Mouse (Mus musculus) urinary bladder, adult 2 months (tissue): ENCODE data around the gene Mrpl48. TPM values are rescaled to one million over a fixed set of nuclear protein-coding genes. Genes with fewer than 3 reads are reported as not detected.

Experiments
- DNase-seq: peaks from one replicate; pipeline ENCODE4 v3.0.0; 2022; ENCODE audit warnings: low spot score
- polyA plus RNA-seq: library from polyadenylated mRNA; depleted of rRNA; stranded (reverse); fragments of >200 nt; gene quantifications from 2 replicates; pipeline ENCODE4 v1.2.3, GENCODE M21; 2012; rRNA removed

The Mrpl48 gene
- polyA plus RNA-seq: 54.3 TPM in 2 replicates

DNA sequence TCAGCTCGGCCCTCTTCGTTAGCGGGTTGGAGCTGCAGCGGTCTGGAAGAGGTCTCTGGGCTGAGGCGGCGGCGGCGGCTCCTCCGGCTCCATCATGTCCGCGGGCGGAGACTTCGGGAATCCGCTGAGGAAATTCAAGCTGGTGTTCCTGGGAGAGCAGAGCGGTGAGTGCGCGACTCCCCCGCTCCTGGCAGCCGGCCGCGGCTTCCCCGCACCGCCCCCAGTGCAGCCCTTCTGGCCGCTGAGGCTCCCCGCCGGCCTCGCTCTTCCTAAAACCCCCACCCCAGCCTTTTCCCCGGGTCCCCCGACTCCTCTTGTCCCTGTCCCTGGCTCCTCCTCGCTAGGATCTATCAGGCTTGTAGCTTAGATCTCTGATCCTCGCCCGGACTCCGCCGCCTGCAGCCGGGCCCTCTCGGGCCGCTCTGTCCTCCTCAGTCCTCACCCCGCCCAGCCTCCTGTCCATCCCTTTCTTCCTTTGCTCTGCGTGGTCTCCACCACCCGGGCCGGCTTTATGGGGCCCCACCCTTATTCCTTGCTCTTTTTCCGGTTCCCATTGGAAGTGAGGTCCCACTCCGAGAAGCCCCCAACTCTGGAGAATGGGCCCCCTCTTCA, at the start of gene Mrpl48:
Gene Mrpl48, minus strand, starts transcription at position 172 of the 612 bp plus-strand sequence.
- DNase-seq: no peak

DNA sequence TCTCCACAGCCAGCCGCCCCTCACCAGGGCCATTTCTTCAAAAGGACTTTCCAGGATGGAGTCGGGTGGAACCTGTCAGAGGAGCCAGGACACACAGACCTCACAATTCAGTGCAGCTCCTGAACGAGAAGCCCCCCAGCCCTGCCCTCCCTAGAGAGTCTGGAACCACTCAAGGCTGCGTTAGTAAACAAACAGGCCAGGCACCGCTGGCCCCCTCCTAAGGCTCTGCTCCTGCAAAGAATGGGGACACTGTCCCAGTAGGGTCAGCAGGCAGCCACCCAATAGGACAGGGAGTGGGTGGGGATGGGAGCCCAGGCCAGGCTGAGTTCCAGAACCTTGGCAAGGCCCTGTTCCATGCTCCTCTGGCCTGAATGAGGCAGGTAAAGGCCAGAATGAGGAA, 48.6 kb upstream of the Mrpl48 start:
- DNase-seq: no peak

DNA sequence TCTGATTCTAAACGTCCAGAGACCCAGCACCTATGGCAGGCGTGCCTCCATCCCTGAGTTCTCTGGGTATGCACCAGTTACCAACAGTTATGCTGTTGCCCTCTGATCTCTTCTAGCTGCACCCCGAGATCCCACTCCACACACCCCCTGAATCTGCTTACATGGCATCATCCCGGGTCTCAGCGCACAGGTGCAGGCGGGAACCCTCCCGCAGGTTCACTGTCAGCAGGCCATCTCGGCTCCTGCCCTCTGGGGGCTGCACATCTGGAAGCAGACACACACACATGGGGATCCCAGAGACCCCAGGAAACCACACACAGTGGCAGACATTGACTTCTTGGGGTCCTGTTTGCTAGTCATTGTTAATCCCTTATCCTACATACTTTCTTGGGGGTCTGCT, 46.3 kb upstream of the Mrpl48 start:
- no peak for DNase-seq

DNA sequence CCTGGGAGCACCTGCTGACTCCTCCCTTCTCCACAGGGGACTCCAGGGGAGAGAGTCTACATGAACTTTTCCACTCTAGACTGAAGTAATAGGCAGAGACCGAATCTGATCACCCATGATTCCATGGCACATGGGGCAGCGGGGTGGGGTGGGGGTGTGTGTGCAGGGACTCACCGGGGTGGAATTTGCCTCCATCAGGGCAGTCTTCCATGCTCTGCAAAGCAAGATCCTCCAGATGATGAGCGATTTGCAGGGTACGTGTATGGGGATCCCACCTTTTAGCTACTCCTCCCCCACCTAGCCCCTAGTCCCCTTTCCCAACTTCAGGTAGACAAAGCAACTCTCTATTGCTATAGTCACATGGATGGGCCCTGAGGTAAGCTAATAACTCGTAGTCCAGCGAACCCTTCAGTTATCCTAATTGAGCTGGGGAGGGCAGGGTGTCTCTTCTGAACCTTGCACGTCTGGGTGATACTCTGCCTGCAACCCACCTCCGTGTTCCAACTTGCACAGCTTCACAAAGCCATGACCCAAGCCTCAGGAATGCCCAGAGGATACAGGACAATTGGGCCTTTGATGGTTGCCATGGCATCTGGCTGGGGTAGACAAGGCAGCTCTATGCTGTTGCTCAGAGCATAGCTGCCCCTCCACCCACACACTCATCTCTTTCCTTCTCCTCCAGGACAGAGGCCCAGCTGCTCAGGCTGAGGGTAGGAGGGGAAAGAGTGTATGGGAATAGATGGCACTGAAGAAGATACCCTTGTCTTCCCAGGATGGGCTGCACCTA, 45.6 kb upstream of the Mrpl48 start:
- no peak for DNase-seq

DNA sequence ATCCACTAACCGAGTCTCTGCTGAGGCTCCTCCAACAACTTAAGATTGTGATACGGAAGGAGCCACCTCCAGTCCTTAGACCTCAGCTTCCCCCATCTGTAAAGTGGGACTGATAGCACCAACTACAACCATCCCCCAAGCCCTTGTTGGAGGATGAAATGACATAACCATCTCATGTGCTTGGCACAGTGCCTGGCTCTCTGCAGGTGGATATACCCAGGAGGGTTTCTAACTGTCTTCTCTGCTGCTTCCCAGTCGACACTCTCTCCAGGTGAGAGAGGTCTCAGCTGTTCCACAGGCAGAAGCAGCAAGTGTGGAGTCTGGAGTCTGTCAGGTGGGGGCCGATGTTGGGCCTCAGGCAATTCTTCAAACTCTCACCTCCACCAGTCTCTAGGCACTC, 42.9 kb upstream of the Mrpl48 start:
- no peak for DNase-seq

DNA sequence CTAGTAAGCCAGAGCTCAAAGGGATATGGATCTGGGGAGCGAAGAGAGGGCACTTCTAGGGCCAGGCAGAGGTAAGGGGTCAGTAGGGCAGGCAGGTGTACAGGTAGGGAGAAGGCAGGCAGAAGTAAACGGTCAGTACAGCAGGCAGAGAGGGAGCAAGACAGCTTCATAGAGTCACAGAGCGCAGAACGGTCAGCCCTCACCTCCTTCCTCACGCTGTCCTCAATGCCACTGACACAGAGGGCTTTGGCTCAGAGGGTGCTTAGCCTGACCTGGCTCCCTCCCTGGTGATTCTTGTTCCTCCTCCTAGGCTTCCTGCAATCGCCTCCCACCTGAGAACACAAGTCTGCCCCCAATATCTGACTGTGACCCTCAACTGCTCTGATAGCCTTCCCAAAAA, 42.3 kb upstream of the Mrpl48 start:
- DNase-seq: no peak

DNA sequence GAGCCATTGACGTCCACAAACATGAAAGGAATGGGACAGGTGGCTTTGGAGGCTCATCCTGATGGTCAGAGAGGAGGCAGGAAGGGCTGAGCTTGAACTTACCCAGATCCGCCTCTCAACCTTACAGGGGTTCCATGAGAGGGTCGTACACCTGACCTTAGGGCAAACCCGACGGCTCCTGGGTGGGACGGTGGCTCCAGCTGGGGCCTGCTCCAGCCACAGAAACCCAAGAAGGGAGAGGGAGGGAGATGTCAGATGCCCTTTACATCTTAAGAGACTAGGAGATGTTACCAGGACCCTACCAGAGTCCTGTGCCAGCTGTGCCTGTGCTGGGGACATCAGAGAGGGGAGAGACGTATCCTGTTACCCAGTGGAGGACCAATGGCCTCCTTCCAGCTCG, 41.7 kb upstream of the Mrpl48 start:
- no peak for DNase-seq

DNA sequence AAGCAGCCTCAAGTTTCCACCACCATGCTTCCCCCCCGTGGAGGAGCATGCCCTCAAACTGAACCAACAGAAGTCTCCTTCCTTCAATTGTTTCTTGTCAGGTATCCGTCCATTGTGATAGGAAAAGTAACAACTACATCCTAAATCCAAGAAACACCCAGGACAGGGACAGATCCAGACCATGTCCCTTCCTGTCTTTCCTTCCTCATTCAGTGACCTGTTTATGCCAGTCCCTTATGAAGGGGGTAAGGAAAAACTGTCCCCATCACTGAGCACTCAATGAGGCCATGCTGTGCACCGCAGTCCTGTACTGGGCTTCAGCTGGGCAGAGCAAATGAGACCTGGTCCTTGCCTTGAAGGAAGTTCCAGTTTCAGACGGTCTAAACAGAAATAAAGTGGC, 41.0 kb upstream of the Mrpl48 start:
- DNase-seq: no peak

DNA sequence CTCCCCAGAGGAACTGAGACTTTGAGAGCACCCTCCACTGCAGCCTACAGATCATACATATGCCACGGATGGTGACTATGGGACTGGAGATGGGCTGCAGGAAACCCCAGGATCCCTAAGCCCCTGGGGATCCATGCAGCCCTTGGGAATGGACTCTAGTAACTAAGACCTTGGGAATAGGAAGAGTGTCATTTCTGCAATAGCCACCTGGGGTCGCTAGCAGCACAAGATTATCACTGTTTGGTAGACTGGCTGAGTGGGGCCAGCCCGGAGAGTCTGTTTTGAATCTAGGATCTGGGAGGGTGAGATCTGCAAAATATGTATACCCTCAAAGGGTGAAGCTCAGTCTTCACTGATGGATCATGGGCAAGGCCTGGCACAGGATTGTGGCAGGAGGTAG, 37.0 kb upstream of the Mrpl48 start:
- DNase-seq: no peak

DNA sequence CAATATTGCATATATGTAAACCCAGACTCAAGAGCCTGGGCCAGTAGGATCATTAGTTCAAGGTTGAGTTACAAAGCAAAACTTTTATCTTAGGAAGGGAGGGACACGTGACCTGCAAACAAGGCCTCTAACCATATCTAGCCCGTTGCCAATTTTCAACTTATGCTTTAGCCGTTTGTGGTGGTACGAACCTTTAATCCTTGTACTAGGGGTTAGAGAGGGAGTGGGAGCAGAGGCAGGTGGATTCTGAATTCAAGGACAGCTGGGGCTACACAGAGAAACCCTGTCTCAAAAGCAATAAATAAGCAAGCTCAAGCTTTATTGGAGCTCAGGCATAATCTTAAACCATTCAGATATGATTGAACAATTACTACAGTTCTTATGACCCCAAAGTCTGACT, 34.3 kb upstream of the Mrpl48 start:
- DNase-seq: no peak

DNA sequence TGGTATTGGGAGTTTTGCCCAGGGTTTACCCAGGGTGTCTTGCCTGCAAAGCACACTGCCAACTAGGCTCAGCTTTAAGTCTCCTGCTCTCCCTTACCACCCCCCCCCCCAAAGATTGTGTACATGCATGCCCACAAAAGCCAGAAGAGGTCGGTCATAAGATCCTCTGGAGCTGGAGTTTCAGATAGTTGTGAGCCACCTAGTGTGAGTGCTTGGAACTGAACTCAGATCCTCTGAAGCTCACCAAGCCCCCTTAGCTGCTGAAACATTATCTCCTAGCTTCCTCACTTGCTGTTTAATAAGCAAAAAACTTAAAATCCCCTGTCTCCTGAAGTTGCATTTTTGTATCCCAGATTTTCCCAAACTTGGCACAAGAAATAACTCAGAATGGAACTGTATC, 29.6 kb upstream of the Mrpl48 start:
- DNase-seq: no peak

DNA sequence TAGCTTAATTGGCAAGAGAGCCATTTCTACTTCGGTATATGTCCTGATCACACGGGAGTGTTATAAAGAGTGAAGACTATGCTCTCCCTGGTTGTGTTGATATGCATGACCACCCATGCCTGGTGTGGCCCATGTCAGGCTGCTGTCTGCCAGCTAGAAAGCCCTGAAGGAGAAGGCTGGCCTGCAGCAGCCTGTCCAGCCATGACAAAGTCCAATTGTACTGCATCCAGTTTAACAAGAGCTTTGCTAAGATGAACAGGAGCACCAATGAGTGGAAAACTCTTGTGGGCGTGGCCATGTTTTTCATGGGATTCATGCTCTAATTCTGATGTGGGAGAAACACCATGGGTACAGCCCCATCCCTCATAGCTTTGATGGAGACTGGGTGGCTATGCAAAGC, 16.4 kb upstream of the Mrpl48 start:
- DNase-seq: no peak

DNA sequence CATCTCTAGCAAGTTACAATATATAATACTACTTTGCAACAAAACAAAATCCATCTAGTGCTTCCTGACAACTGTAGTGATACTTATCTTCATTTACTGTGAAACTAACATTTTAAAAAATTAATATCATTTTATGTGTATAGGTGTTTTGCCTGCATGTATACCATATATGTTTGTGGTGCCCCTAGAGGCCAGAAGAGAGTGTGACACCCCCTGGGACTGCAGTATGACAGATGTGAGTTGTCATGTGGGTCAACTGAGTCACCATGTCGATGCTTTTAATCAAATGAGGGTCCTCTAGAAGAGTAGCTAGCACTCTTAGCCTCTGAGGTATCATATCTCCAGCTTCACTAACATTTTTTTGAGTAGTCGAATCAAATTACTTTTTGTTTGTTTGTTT, 14.2 kb upstream of the Mrpl48 start:
- no peak for DNase-seq

DNA sequence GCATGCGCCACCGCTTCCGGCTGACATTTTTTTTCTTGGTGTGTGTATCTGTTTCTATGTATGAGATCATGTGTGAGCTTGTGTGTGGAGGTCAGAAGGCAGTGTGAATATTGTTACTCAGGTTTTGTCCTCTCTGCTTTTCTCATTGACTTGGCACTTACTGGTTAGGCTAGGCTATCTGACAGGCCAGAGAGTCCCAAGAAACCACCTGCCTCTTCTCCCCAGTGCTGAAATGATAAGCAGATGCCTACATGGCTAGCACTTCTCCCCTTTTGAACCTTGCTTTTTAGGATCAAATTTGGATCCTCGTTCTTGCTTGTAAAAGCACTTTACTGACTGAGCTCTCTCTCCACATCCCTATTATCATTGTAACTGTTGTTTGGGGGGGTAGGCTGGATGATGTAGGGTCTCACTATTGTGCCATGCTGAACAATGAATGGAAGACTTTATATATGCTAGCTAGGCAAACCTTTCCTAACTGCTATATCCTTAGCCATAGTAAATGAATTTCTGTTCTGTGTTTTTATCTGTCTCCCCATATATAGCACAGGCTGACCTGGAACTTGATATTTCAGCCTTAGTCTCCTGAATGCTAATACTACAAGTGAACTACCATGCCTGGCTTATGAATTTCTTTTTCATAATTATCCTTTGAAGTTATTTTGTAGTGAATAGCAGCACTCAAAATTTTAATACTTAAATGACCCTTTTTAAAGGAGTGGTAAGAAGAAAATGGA, 8.2 kb upstream of the Mrpl48 start:
- no peak for DNase-seq

DNA sequence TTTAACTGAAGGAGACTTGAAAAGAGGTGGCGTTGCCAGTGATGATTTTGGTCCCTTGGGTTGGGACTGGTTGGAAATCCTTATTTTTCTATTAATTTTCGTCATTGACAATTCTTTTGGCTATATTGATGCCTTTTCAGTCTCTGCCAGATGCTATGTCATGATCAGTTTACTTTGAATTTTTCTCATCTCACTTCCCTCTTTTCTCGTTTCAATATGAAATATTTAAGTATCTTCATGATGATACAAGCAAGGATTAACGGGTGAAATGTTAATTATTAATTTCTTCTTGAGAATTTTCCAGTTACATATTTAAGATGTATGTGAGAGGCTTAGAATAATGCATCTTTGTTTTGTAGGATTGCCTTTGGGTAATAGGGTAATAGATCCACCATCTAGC, 809 bp upstream of the Mrpl48 start:
- no peak for DNase-seq

DNA sequence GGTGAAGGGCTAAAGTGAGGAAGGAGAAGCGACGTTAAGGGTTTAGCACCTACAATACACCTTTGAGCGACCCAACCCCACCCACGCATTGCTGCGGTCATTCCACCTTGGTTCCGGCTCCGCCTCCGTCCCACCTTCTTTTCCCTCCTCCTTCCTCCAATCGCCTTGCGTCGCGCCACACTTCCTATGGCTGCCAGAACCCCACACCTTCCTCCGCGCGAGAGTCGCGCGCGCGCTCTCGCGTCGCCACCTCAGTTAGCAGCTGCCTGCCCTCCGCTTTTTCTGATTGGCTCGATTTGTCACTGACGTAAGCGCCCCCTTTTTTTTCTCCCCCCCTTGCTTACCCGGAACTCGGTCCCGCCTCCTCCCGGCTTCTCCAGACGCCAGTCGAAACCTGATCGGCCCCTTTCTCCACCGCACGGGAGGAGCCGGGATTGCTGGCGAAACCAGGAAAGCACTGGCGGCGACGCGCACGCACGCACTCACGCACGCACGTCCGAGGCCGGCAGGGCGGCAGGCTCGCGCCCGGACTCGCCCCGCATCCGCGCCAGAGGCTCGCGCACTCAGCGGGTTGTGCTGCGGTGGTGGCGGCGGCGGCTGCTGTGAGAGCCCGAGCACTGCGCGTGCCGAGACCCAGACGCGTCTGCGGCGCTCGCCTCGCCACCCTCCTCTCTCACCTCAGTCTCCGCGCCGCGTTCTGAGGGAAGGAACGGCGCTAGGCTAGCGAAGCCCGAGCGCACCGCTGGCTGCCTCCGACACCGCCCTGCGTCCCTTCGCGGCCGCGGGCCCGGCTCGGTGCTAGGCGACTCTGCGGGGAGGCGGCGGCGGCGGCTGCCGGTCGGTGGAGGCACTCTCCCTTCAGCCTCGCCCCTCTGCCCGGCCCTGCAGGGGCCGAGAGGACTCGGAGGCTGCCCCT, 629 bp downstream of the Mrpl48 start, which contains the start of gene Rab6a:
Gene Rab6a, plus strand, starts transcription at position 197 of the 916 bp plus-strand sequence.
- DNase-seq: peak; percentile 92

DNA sequence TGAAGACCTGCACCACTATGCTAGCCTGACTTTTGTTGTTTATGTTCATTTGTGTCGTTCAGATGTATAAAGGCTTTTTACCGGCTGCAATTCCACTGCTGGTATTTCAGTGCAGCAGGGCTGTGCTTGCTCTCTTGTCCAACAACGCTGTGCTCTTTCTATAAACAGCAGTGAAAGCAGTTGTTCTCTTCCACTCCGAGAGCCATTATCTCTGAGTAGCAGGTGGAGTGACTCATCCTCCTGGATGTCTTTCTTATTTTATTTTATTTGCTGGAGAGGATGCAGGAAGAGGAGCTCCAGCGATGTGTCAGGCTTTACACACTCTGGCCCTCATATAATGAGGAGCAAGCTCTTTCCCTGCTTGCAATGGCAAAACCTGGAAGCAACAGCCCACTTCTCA, 7.9 kb downstream of the Mrpl48 start:
- no peak for DNase-seq

DNA sequence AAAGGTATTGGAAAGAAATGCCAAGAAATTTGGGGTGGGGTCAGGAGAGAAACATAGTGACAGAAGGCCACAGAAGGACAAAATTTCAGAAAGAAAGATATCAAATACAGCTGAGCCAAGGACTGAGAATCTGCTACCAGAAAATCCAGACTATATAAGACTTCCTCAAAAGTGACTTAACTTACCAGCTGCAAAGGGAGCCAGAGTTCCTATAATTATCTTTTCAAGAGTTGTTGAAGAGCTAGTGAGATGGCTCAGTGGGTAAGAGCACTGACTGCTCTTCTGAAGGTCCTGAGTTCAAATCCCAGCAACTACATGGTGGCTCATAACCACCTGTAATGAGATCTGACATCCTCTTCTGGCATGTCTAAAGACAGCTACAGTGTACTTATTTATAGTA, 14.8 kb downstream of the Mrpl48 start:
- no peak for DNase-seq

DNA sequence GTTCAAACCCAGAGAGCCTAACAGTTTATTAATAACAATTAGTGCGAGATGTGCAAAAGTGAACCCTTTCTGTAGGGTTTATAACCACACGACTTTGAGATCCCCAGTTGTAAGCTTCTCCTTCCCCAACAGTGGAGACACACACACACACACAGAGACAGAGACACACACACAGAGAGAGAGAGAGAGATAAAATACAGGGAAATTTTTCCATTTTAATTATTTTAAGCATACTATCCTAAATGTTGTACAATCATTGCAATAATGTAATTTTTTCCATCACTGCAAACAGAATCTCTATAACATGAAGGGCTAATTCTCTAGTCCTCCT, 16.6 kb downstream of the Mrpl48 start:
- no peak for DNase-seq

DNA sequence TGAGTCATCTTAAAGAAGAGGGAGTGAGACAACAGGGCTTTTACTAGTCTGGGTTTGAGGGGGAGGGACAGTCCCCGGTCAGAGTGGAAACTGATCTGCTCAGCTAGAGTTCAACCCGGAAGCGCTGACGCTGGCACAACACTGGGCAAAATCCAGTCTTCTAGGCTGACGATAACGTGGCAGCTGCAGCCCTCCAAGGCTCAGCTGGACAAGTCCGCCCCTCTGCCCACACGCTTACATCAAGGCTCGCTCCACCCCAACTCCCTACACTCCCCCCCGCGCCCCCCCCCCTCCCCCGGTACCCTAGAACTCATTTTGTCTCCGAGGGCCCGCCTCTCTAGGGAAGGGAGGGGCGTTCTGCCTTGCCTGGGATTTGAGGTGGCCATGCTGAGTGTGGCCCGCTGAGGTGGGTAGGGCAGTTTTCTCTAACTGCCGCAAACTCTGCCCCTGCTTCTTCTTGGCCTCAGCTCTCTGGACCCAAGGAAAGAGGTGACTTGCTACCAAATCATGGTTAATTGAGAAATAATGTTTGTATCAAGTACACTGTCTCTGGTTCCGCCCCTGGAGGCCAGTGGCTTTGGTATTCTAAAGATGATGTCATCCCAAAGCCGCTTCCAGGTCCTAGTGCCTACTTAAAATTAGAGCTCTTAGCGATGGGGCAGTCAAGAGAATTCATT, 17.1 kb downstream of the Mrpl48 start:
- DNase-seq: peak; percentile 70

DNA sequence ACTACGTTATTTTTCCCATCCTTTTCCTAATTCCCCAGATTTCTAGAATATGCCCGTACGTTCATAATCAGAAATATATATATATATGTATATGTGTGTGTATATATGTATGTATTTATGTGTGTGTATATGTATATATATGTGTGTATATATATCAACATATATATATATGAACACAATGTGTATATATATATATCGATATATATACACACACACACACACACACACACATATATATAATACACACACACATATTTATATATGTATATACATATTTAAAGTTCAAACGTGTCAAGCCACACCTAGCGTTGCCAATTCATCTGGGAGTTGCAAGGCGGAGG, 17.6 kb downstream of the Mrpl48 start:
- DNase-seq: no peak

DNA sequence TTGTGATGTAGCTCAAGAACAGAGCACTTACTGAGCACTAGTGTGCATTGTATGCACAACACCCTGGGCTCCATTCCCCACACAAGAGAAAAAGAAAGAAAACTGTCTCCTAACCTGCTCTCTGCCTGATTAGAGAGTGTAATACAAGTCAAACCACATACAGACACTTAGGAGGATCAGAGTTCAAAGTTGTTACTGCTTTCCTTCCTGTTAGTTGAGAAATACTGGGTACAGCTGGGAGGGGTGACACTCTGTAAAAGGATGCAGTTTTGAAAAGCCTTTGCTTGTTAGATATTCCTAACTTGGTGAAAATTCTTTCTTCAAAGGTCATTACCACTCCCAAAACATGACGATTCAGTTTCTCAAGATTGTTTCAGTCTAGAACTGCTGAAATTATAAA, 18.3 kb downstream of the Mrpl48 start:
- no peak for DNase-seq
